Mouse (Mus musculus) liver, embryonic 15.5 days (tissue): ENCODE data around the gene Zfp512. TPM values are rescaled to one million over a fixed set of nuclear protein-coding genes. Genes with fewer than 3 reads are reported as not detected.

ENCODE experiments used
- polyA plus RNA-seq: library from polyadenylated mRNA; unstranded; fragments of >200 nt; fragmentation: Nextera tagmentation; extraction: Ambion mirVana; gene quantifications from 2 replicates; pipeline ENCODE4 v1.2.1, GENCODE M21; 2015

Gene Zfp512
- polyA plus RNA-seq, 1 experiment from 2014 or later, result 12.4 TPM

Other genes with a start within 250 kb of the Zfp512 start
- gene Ppm1g, start 231.7 kb upstream of the Zfp512 start, polyA plus RNA-seq, result 110 and 117 TPM in 2 replicates
- gene Nrbp1, start 211.6 kb upstream of the Zfp512 start, polyA plus RNA-seq, result 47.5 and 48.1 TPM in 2 replicates
- 0.23 TPM in 1 of 2 replicates, not detected in the other for gene Gm9970, start 211.2 kb upstream of the Zfp512 start, polyA plus RNA-seq
- gene Krtcap3, start 200.7 kb upstream of the Zfp512 start, polyA plus RNA-seq, result 3.9 and 4.9 TPM in 2 replicates
- 3.9 and 4.5 TPM in 2 replicates for gene Ift172, start 161.3 kb upstream of the Zfp512 start, polyA plus RNA-seq
- 4.5 and 4.6 TPM in 2 replicates for gene Fndc4, start 156.4 kb upstream of the Zfp512 start, polyA plus RNA-seq
- gene Gckr, start 155.0 kb upstream of the Zfp512 start, polyA plus RNA-seq, result 19.4 and 25.0 TPM in 2 replicates
- not detected in 2 replicates for gene 4930548H24Rik, start 33.3 kb downstream of the Zfp512 start, polyA plus RNA-seq
- gene Gpn1, start 42.3 kb downstream of the Zfp512 start, polyA plus RNA-seq, result 16.3 and 18.5 TPM in 2 replicates
- 9.6 and 11.1 TPM in 2 replicates for gene Slc4a1ap, start 74.6 kb downstream of the Zfp512 start, polyA plus RNA-seq
- gene Supt7l, start 75.4 kb downstream of the Zfp512 start, polyA plus RNA-seq, result 7.4 and 7.6 TPM in 2 replicates
- 131 and 158 TPM in 2 replicates for gene Mrpl33, start 144.5 kb downstream of the Zfp512 start, polyA plus RNA-seq
- gene Rbks, start 245.2 kb downstream of the Zfp512 start, polyA plus RNA-seq, result 17.3 and 18.8 TPM in 2 replicates
- gene Babam2, start 245.3 kb downstream of the Zfp512 start, polyA plus RNA-seq, result 30.8 and 32.0 TPM in 2 replicates